Mouse (Mus musculus) neural tube, embryonic 14.5 days (tissue): ENCODE data around the gene Rasip1. TPM values are rescaled to one million over a fixed set of nuclear protein-coding genes. Genes with fewer than 3 reads are reported as not detected.
"Not testable (repeated sequence)": the region's sequence is repeated elsewhere in the genome, so short reads cannot be mapped to it uniquely, and the experiment has no call there.

Source experiments
- ATAC-seq: fragments of 200-750 bp; cut with Nextera tagmentation; 2 replicates; pipeline ENCODE4 v1.8.0; 2017; ENCODE audit warnings: low read depth, mild to moderate bottlenecking, moderate TSS enrichment, moderate library complexity
- H3K27ac ChIP-seq: fragments of 300-500 bp; sonication (generic); 2 replicates; pipeline ENCODE4 v1.5.1; 2014; ENCODE audit warnings: low read depth, mild to moderate bottlenecking, control low read depth, low read length, moderate library complexity, mixed read lengths
- H3K27me3 ChIP-seq: fragments of 300-500 bp; sonication (generic); 2 replicates; pipeline ENCODE4 v1.6.1; 2014; ENCODE audit warnings: low read length; ENCODE audit not compliant: control insufficient read depth, insufficient read depth
- H3K36me3 ChIP-seq: fragments of 300-500 bp; sonication (generic); 2 replicates; pipeline ENCODE4 v1.6.1; 2014; ENCODE audit warnings: low read length, mixed read lengths; ENCODE audit not compliant: control insufficient read depth, insufficient read depth
- H3K4me1 ChIP-seq: fragments of 300-500 bp; sonication (generic); 2 replicates; pipeline ENCODE4 v1.6.1; 2014; ENCODE audit warnings: low read length; ENCODE audit not compliant: control insufficient read depth, insufficient read depth
- H3K4me2 ChIP-seq: fragments of 300-500 bp; sonication (generic); 2 replicates; pipeline ENCODE4 v1.6.1; 2014; ENCODE audit warnings: mild to moderate bottlenecking, low read depth, low read length, control low read depth
- H3K4me3 ChIP-seq: fragments of 300-500 bp; sonication (generic); 2 replicates; pipeline ENCODE4 v1.5.1; 2014; ENCODE audit warnings: low read depth, low read length, control low read depth, mixed read lengths
- H3K9ac ChIP-seq: fragments of 300-500 bp; sonication (generic); replicated peaks from 2 replicates; pipeline ENCODE4 v1.6.1; 2014; ENCODE audit warnings: low read depth, mild to moderate bottlenecking, control low read depth, low read length, mixed read lengths
- H3K9me3 ChIP-seq: fragments of 300-500 bp; sonication (generic); 2 replicates; pipeline ENCODE4 v1.6.1; 2016; ENCODE audit warnings: low read length; ENCODE audit not compliant: control insufficient read depth
- WGBS: fragments of 180-500 bp; shearing (Covaris S2); extraction: QIAGEN DNeasy Blood & Tissue Kit; methylation state at CpG from one replicate; pipeline ENCODE4 v1.1.7; 2014; 5-methylcytosine and 5-hydroxymethylcytosine counted together
- polyA plus RNA-seq: library from polyadenylated mRNA; unstranded; fragments of >200 nt; fragmentation: Nextera tagmentation; extraction: Ambion mirVana; gene quantifications from 2 replicates; pipeline ENCODE4 v1.2.1, GENCODE M21; 2014

Gene Rasip1
- polyA plus RNA-seq, 1 experiment from 2014 or later, result 12.8 TPM

DNA sequence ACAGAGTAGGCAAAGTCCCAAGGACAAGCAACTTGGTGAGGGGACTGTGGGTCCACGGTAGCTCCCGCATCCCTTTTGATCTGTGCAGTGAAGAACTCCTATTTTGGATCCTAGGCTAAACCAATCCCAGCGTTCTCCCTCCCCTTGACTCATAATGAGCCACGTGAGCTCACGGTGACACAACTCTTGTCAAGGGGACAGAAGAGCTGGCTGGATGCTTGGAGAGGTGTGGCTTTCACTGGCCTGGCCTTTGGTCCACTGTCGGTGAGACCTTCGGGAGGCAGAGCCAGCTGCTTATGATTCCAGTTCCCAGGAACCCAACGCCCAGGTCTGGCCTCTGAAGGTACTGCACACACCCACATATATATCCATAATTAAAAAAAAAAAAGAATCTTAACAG lies 22.1 kb downstream of the Rasip1 start:
- Histone ChIP-seq H3K4me3 (no peak overlapping the region), H3K9ac (no peak overlapping the region), H3K27me3 (no peaks in the 10 kb centered on the region), H3K9me3 (no peaks in the 10 kb centered on the region), H3K27ac (no peak overlapping the region), H3K36me3 (no peaks in the 10 kb centered on the region), H3K4me1 (peaks cover 5% of the 10 kb centered on the region; the same call in 1 of the 2 replicates), H3K4me2 (no peak overlapping the region)
- ATAC-seq, result no peak
- WGBS, result 78% methylated on average over 8 of the region's 8 CpGs

DNA sequence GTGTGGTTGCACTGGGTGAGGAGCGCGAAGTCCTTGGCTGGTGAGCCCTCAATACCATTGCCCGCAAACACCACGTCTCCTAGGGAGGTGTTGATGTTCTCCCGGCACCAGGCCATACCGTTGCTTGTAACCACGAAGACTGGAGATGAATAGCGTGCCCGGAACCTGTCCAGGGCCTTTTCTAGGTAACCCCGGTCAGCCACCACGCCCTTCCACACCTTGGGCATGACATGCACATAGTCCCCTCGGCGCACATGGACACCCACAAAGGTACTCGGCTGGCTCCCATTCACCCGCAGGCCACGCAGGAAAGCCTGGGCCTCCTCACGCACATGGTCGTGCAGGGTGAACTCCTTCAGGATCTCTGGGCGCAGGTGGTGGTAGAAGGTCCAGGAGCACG lies 23.2 kb downstream of the Rasip1 start:
- 98% methylated on average over 19 of the region's 20 CpGs for WGBS
- H3K27me3 ChIP-seq, ATAC-seq, H3K4me3 ChIP-seq, H3K27ac ChIP-seq, H3K4me2 ChIP-seq, H3K9me3 ChIP-seq, H3K36me3 ChIP-seq, H3K9ac ChIP-seq, H3K4me1 ChIP-seq: not testable (repeated sequence)

DNA sequence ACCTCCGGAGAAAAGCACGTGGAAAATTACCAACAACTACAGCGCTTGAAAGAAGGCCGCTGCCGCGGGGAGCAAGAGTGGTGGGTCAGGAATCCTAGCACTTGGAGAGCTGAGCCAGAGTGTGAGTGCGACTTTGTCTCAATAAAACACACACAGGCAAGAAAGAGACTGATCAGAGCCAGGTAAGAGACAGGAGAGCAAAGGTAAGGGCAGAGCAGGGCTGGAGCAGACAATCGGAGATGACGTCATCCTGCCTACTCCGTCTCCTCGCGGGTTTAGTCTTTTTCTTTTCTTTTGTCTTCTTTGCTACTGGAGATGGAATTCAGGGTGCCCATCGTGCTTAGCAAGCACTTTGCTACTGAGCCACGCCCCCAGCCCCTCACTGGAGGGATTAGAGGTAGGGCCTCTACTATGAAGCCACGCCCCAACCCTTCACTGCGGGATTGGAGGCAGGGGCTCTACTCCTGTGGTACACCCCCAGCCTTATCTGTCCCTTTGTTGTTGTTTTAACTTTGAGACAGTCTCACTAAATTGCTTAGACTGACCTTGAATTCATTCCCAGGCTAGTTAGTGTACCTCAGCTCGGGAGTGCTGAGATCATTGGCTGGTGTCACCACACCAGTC lies 27.2 kb downstream of the Rasip1 start:
- no peaks in the 10 kb centered on the region for H3K27me3 ChIP-seq
- 43% methylated on average over 17 of the region's 17 CpGs for whole genome bisulfite sequencing
- no peaks in the 10 kb centered on the region for H3K9me3 ChIP-seq
- no peak overlapping the region; the same call in 1 of the 2 replicates for H3K4me2 ChIP-seq
- no peaks in the 10 kb centered on the region for H3K4me1 ChIP-seq
- H3K9ac ChIP-seq, result no peak overlapping the region
- ATAC-seq, result no peak
- H3K27ac ChIP-seq, result no peak overlapping the region
- no peaks in the 10 kb centered on the region for H3K36me3 ChIP-seq
- H3K4me3 ChIP-seq, result no peak overlapping the region

DNA sequence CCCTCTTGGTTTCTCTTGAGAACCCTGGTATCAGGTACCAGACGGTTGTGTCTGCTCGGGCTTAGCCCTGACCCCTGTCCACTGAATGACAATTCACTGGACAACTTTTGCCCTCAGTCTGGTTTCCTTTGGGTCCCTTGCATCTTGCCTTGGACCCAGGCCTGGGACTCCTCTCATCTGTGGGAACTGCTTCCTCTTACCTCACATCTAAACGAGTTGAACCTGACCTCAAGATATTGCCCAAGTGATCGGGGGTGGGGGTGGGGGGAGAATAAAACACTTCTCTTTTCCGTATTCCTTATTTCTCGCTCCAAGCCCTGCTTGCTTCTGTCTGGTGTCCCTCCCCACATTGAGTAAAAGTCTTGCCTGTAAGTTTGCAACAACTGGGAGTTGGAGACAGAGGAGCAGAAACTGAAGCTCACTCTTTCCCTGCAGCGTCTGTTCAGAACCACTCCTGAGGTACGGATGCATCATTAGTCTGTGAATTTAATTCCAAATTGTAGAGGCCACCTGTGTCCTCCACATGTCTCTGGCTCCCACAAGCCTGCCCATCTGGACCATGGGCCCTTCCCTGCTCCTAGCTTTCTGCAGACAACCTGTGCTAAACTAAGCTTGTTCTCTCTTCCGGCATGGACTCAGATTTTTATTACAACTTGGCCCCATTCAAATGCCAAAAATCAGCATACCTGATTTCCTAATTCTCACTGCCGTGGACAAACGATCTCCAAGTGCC lies 33.6 kb downstream of the Rasip1 start:
- H3K4me1 ChIP-seq, result no peaks in the 10 kb centered on the region
- H3K9me3 ChIP-seq, result no peaks in the 10 kb centered on the region
- no peaks in the 10 kb centered on the region for H3K36me3 ChIP-seq
- H3K27me3 ChIP-seq, result no peaks in the 10 kb centered on the region
- no peak overlapping the region for H3K4me2 ChIP-seq
- ATAC-seq, result no peak
- WGBS, result 84% methylated on average over 11 of the region's 11 CpGs
- no peak overlapping the region for H3K27ac ChIP-seq
- H3K4me3 ChIP-seq, result no peak overlapping the region
- H3K9ac ChIP-seq, result no peak overlapping the region

DNA sequence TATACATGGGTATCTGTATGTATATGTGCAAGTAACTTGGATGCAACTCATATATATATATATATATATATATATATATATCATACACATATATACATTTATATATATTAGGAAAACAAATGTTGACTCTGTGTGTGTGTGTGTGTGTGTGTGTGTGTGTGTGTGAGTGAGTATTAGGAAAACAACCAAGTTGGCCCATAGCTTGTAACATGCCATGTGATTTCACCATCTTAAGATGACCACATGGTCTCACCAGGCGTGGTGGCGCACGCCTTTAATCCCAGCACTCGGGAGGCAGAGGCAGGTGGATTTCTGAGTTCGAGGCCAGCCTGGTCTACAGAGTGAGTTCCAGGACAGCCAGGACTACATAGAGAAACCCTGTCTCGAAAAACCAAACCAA lies 34.4 kb downstream of the Rasip1 start:
- not testable (repeated sequence) for H3K27ac ChIP-seq, H3K27me3 ChIP-seq, ATAC-seq, H3K4me2 ChIP-seq, H3K4me3 ChIP-seq, H3K9me3 ChIP-seq, H3K36me3 ChIP-seq, H3K9ac ChIP-seq, H3K4me1 ChIP-seq
- 87% methylated on average over 6 of the region's 6 CpGs for WGBS

DNA sequence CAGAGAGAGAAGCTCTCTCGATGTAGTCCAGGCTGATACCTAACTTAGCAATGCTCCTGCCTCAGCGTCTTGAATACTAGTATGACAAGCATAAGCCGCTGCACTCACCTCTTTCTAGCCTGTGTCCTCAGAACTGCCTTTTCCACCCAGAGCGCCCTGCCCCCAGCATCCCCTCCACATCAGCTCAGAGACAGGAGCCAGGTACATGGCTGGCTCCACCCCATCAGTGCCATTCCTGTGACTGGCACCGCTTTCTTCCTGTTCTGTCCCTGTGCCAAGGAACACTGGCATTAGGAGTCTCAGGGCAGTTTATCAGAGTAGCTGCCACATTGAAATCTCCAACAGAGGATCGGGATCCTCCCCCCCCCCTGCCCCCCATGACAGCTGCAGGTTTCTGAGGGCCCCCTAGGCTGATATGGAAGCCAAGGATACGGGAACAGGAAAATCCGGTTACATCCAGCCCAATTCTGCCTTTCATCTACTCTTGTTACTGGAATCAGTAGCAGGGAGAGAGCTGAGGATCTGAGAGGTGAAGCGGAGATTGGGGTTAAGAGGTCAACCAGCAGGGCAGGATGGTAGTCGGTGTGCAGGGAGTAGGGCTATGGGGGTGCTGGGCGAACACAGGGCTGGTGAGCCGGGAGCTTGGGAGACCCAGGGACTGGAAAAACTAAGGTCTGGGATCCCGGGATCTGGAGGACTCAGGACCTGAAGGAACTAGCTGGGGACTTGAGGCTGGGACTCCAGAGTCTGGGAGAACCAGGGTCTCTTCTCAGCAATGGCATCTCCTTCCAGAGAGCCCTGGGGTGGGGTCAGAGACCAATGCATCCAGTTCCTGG lies 38.2 kb downstream of the Rasip1 start:
- 63% methylated on average over 13 of the region's 13 CpGs for WGBS
- ATAC-seq, result no peak
- no peak overlapping the region for H3K4me3 ChIP-seq

DNA sequence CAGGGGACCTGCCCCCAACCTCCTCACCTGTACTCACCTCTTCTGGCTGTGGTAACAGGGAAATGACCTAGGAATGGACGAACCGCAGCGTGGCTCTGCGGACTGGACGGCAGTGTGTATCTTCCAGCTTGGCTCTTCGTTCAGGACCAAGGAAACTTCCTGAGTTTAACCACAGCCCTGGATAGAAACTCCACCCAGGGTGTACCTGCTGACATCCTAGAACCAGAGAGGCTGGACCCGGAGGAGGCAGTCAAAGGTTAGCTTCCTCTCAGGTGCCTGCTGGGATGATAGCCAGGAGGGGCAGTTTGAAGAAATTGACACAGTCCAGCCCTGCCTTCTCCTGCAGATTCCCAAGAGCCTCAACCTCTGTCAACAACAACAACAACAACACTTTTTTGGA lies 38.9 kb downstream of the Rasip1 start, which contains the start of gene Fut2:
Gene Fut2 (minus strand): TSS at position 234 of the 400 bp plus-strand sequence.
- ATAC-seq, result no peak
- Histone ChIP-seq H3K4me1 (no peaks in the 10 kb centered on the region), H3K9ac (no peak within 1 kb of the TSS), H3K27me3 (no peaks in the 10 kb centered on the region), H3K9me3 (no peaks in the 10 kb centered on the region), H3K36me3 (no peaks in the 10 kb centered on the region), H3K4me3 (no peak within 1 kb of the TSS), H3K4me2 (no peak within 1 kb of the TSS), H3K27ac (no peak within 1 kb of the TSS)
- WGBS, result 86% methylated on average over 7 of the region's 7 CpGs

More for the DNA sequence above, 38.2 kb downstream of the Rasip1 start:
- Histone ChIP-seq H3K27me3 (no peaks in the 10 kb centered on the region), H3K9ac (no peak overlapping the region), H3K36me3 (no peaks in the 10 kb centered on the region), H3K9me3 (no peaks in the 10 kb centered on the region), H3K4me1 (no peaks in the 10 kb centered on the region), H3K4me2 (no peak overlapping the region), H3K27ac (no peak overlapping the region)

- no peak overlapping the region for H3K4me3 ChIP-seq
- no peak for ATAC-seq
- H3K9ac ChIP-seq, result no peak overlapping the region
- WGBS, result 82% methylated on average over 14 of the region's 14 CpGs
- no peak overlapping the region for H3K27ac ChIP-seq
- H3K9me3 ChIP-seq, result no peaks in the 10 kb centered on the region
- no peak overlapping the region for H3K4me2 ChIP-seq
- no peaks in the 10 kb centered on the region for H3K4me1 ChIP-seq
- H3K36me3 ChIP-seq, result no peaks in the 10 kb centered on the region
- H3K27me3 ChIP-seq, result no peaks in the 10 kb centered on the region
These were observed 40.5 kb downstream of the Rasip1 start for GRCm38 (mm10) chr7:45667761-45668160.

- ATAC-seq, result no peak
- H3K4me2 ChIP-seq, result no peak overlapping the region
- no peak overlapping the region for H3K9ac ChIP-seq
- no peak overlapping the region for H3K4me3 ChIP-seq
- 96% methylated on average over 9 of the region's 9 CpGs for WGBS
- H3K9me3 ChIP-seq, result no peaks in the 10 kb centered on the region
- no peaks in the 10 kb centered on the region for H3K27me3 ChIP-seq
- H3K27ac ChIP-seq, result no peak overlapping the region
- no peaks in the 10 kb centered on the region for H3K36me3 ChIP-seq
- H3K4me1 ChIP-seq, result no peaks in the 10 kb centered on the region
These were observed 41.6 kb downstream of the Rasip1 start for GRCm38 (mm10) chr7:45668921-45669320.
